Mouse (Mus musculus) kidney, postnatal 4 days (tissue): ENCODE data around the gene Esp34.

ENCODE experiments used
- DNase-seq, 2 experiments: peaks; one replicate each; pipeline ENCODE4 v3.0.0; 2021; ENCODE audit warnings: mixed read lengths in 2 of 2

Gene Esp34

DNA sequence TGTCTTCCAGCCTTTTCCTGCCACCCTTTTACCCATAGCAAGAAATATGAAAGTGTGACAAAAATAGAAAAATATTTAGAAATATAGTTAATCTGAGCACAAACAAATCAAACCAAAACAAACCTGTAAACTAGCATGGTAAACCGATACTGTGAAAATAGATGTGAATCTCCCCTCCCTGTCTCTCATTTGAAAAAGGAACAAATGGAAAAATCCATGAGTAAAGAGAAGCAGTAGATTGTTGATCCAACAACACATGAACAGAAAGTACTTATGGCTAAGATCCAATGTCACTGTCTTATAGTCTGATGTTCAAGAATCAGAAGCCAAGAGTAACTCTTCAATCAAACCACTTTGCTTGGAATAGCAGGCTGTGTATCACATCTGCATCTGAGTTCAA, at the start of gene Esp34:
Esp34 (plus strand) TSS at position 301 of the 400 bp plus-strand sequence.
- no peak for DNase-seq

GRCm38 (mm10) chr17:38562527-38562926, 8.5 kb downstream of the Esp34 start:
- DNase-seq = no peak
